Mouse (Mus musculus): Measurements from ENCODE around the gene Rpl14.

GRCm38 (mm10) chr9:120564247-120564646 lies 7.0 kb upstream of the Rpl14 start:
- TF ChIP-seq EP300 (IDR thresholded peaks at IDR 0.05; ENCODE audit: low read length) = no peak
- no peak for TF ChIP-seq MAX (IDR thresholded peaks at IDR 0.05; ENCODE audit: low read length)
- no peak for TF ChIP-seq CHD2 (IDR thresholded peaks at IDR 0.05; ENCODE audit: low read length)
- TF ChIP-seq RCOR1 (conservative IDR thresholded peaks at IDR 0.05; ENCODE audit: low read depth, low read length) = no peak
- no peak for TF ChIP-seq POLR2A (IDR thresholded peaks at IDR 0.05; ENCODE audit: low read depth, low read length)
- no peak for TF ChIP-seq E2F4 (IDR thresholded peaks at IDR 0.05; ENCODE audit: insufficient replicate concordance, low read depth, low read length)
- TF ChIP-seq CTCF (conservative IDR thresholded peaks at IDR 0.05 in 1 of 2, IDR thresholded peaks at IDR 0.05 in 1 of 2; ENCODE audit: low read depth in 2 of 2, low read length in 2 of 2) = no peak
- no peak for TF ChIP-seq ZKSCAN1 (IDR thresholded peaks at IDR 0.05; ENCODE audit: borderline replicate concordance, low read depth, low read length)
